In genomic region chr7:38215697-38216096, GRCm38 (mm10) we compare ENCODE assay signal across 21 mouse cellular contexts. TPM values are rescaled to one million over a fixed set of nuclear protein-coding genes. Genes with fewer than 3 reads are reported as not detected.
DNase-seq lines count a peak whose midpoint lies in the region; TF ChIP-seq lines count a peak whose summit lies in the region.
"Had no signal": no experiment of that assay in that cellular context is flagged by ENCODE, and none has a peak within 500 bp of the region (broad histone marks: within the 10 kb centered on the region; RNA-seq: fewer than 3 reads in every experiment).

No protein-coding gene starts in this region.

- TF ChIP-seq POLR2A in thymus, adult 2 months (IDR thresholded peaks at IDR 0.05; ENCODE audit: control insufficient read depth, extremely low read depth, insufficient read depth, low read length, poor library complexity) = no peak

- H3K27me3 ChIP-seq in thymus, adult 2 months (ENCODE audit: control insufficient read depth, insufficient read depth, low read length) = no peaks in the 10 kb centered on the region
- H3K27me3 ChIP-seq: embryonic facial prominence, embryonic 13.5 days; embryonic facial prominence, embryonic 15.5 days; forebrain, embryonic 12.5 days had no signal

- no peak for TF ChIP-seq CTCF in gastrocnemius, adult 2 months (IDR thresholded peaks at IDR 0.05)
- TF ChIP-seq CTCF in thymus, adult 2 months (IDR thresholded peaks at IDR 0.05; ENCODE audit: borderline replicate concordance, control insufficient read depth, extremely low read depth, insufficient read depth, low read length, poor library complexity) = no peak

- H3K27ac ChIP-seq in gastrocnemius, adult 2 months = peak overlapping the region; percentile 87; the same call in 1 of the 2 replicates
- peak overlapping the region; percentile 96 for H3K27ac ChIP-seq in thymus, adult 2 months (ENCODE audit: control insufficient read depth, insufficient read depth, low read length)
- H3K27ac ChIP-seq: embryonic facial prominence, embryonic 13.5 days; embryonic facial prominence, embryonic 15.5 days; forebrain, embryonic 10.5 days; forebrain, embryonic 12.5 days had no signal

- no peak overlapping the region for H3K4me3 ChIP-seq in gastrocnemius, adult 2 months
- H3K4me3 ChIP-seq in thymus, adult 2 months (ENCODE audit: control insufficient read depth, insufficient read depth, low read length) = no peak overlapping the region
- H3K4me3 ChIP-seq: embryonic facial prominence, embryonic 13.5 days; embryonic facial prominence, embryonic 15.5 days; erythroblast, embryonic 14.5 days; forebrain, embryonic 10.5 days; forebrain, embryonic 12.5 days had no signal

- peaks cover 60% of the 10 kb centered on the region for H3K4me1 ChIP-seq in thymus, adult 2 months (replicated peaks; ENCODE audit: control insufficient read depth, insufficient read depth, low read length)
- H3K4me1 ChIP-seq: embryonic facial prominence, embryonic 13.5 days; forebrain, embryonic 10.5 days; forebrain, embryonic 12.5 days had no signal

- WGBS in thymus, adult 2 months = 96% methylated on average over 6 of the region's 6 CpGs

- intact Hi-C loops in gastrocnemius, adult 2 months (cut with DNase I) = no loop called here

- DNase-seq in gastrocnemius, adult 2 months = peak; percentile 33
- DNase-seq in gastrocnemius, adult 18-20 months (ENCODE audit: low spot score) = no peak
- DNase-seq in thymus, adult 2 months = no peak
- DNase-seq in thymus, postnatal 25 days = no peak
- DNase-seq in thymus, postnatal 4 days = peak; percentile 32
- no peak for DNase-seq in thymus, postnatal 36 days
- DNase-seq in testis, postnatal 14 days (ENCODE audit: low spot score) = no peak
- DNase-seq: adrenal gland, adult 2 months; adrenal gland, postnatal 10 days; adrenal gland, postnatal 25 days; cerebellum, adult 11 months; cerebellum, adult 18-20 months; cerebellum, adult 8-10 months; cerebellum, postnatal 14 days; cerebellum, postnatal 36 days; embryo, embryonic 11 days had no signal

- H3K36me3 ChIP-seq in thymus, adult 2 months (ENCODE audit: control insufficient read depth, insufficient read depth, low read length) = no peaks in the 10 kb centered on the region
- H3K36me3 ChIP-seq: forebrain, embryonic 12.5 days had no signal

RNA-seq across cellular contexts. Expression of gene Plekhf1, which starts 12.1 kb away (rescaled TPM):
- 10 to 100 TPM in 1 of 2 experiments, 1 to 10 TPM in 1; 6.6 to 15.0 TPM for total RNA-seq in gastrocnemius, adult 2 months (2021)
- 1 to 10 TPM; 5.7 to 8.4 TPM for total RNA-seq in gastrocnemius, adult 18-20 months (2021)
- polyA plus RNA-seq in thymus, adult 2 months (2012; rRNA removed) = 5.8 and 6.2 TPM in 2 replicates

RNA-seq across cellular contexts. Expression of gene 1600014C10Rik, which starts 32.7 kb away (rescaled TPM):
- total RNA-seq in gastrocnemius, adult 2 months (2021) = 10 to 100 TPM; 23.4 to 31.9 TPM
- 10 to 100 TPM; 26.5 to 27.1 TPM for total RNA-seq in gastrocnemius, adult 18-20 months (2021)
- polyA plus RNA-seq in thymus, adult 2 months (2012; rRNA removed) = 30.9 and 44.8 TPM in 2 replicates
- polyA plus RNA-seq: erythroblast, embryonic 14.5 days had no signal

RNA-seq across cellular contexts. Expression of gene Pop4, which starts 55.5 kb away (rescaled TPM):
- total RNA-seq in gastrocnemius, adult 2 months (2021) = 1 to 10 TPM; 8.3 to 8.4 TPM
- 1 to 10 TPM; 6.1 to 7.5 TPM for total RNA-seq in gastrocnemius, adult 18-20 months (2021)
- polyA plus RNA-seq in thymus, adult 2 months (2012; rRNA removed) = 16.8 and 17.8 TPM in 2 replicates

Comparison
In these comparisons a context has a peak if more than half of its experiments do, and no peak if none do; other contexts are left out.
1. DNase-seq: peak in gastrocnemius, adult 2 months (single experiment) and thymus, postnatal 4 days (single experiment); none in gastrocnemius, adult 18-20 months (single experiment), thymus, adult 2 months (single experiment), thymus, postnatal 25 days (single experiment), thymus, postnatal 36 days (0 of 2) and testis, postnatal 14 days (single experiment).